Mouse (Mus musculus) thymus, adult 2 months (tissue): ENCODE data around the gene Slc25a21.

Experiments
- CTCF ChIP-seq: fragments of 200-500 bp; IDR thresholded peaks from 2 replicates; pipeline ENCODE4 v1.5.1; 2012; ENCODE audit warnings: mild to moderate bottlenecking, control low read depth, low read length, moderate library complexity, borderline replicate concordance; ENCODE audit not compliant: control insufficient read depth, poor library complexity, insufficient read depth; ENCODE audit errors: extremely low read depth
- POLR2A ChIP-seq: fragments of 200-500 bp; IDR thresholded peaks from 2 replicates; pipeline ENCODE4 v1.6.1; 2012; ENCODE audit warnings: mild to moderate bottlenecking, low read length, control low read depth, moderate library complexity; ENCODE audit not compliant: control insufficient read depth, poor library complexity, insufficient read depth; ENCODE audit errors: extremely low read depth

GRCm38 (mm10) chr12:57201901-57202300 lies 4.6 kb upstream of the Slc25a21 start:
- TF ChIP-seq CTCF = no peak
- TF ChIP-seq POLR2A = no peak
